Mouse (Mus musculus) heart, adult 2 months (tissue): Measurements from ENCODE around the gene Plxna1.

Source experiments
- CTCF ChIP-seq: fragments of 200-600 bp; IDR thresholded peaks from 2 replicates; pipeline ENCODE4 v1.8.1; 2022; ENCODE audit warnings: antibody characterized with exemption, mild to moderate bottlenecking, moderate library complexity
- EP300 ChIP-seq: fragments of 200-500 bp; IDR thresholded peaks from 2 replicates; pipeline ENCODE4 v1.6.1; 2011; ENCODE audit warnings: low read depth, low read length, control low read depth; ENCODE audit not compliant: insufficient read depth

DNA sequence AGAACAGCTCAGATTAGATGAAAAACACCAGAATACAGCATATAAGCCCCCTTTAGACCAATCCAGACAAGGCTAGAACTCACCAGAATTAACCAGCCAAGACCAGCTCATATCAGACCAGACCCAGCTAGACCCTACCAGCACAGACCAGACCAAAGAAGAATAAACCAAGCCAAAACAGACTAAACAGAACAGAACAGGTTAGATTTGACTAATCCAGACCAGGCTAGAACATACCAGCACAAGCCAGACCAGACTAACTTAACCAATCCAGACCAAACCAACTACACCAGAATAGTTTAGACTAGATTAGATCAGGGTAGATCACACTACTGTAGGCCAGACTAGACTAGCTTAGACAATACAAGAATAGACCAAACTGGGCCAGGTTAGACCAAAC, 77.3 kb downstream of the Plxna1 start:
- TF ChIP-seq CTCF (no peak), EP300 (no peak)
